Mouse (Mus musculus) stomach, embryonic 16.5 days (tissue): ENCODE data around the gene Ighmbp2. TPM values are rescaled to one million over a fixed set of nuclear protein-coding genes. Genes with fewer than 3 reads are reported as not detected.

Experiments
- ATAC-seq: fragments of 200-750 bp; cut with Nextera tagmentation; 2 replicates; pipeline ENCODE4 v1.8.0; 2017; ENCODE audit warnings: moderate number of reproducible peaks, moderate TSS enrichment; ENCODE audit not compliant: insufficient read depth, low FRiP score
- H3K27ac ChIP-seq: fragments of 300-500 bp; sonication (generic); 2 replicates; pipeline ENCODE4 v1.5.1; 2014; ENCODE audit warnings: low read length
- H3K27me3 ChIP-seq: fragments of 300-500 bp; sonication (generic); 2 replicates; pipeline ENCODE4 v1.6.1; 2014; ENCODE audit warnings: low read length, control low read depth, mixed read lengths; ENCODE audit not compliant: control insufficient read depth, insufficient read depth
- H3K36me3 ChIP-seq: fragments of 300-500 bp; sonication (generic); 2 replicates; pipeline ENCODE4 v1.6.1; 2014; ENCODE audit warnings: low read length; ENCODE audit not compliant: control insufficient read depth, insufficient read depth
- H3K4me1 ChIP-seq: fragments of 300-500 bp; sonication (generic); 2 replicates; pipeline ENCODE4 v1.6.1; 2014; ENCODE audit warnings: low read length, control low read depth, mixed read lengths; ENCODE audit not compliant: control insufficient read depth, insufficient read depth
- H3K4me2 ChIP-seq: fragments of 300-500 bp; sonication (generic); 2 replicates; pipeline ENCODE4 v1.6.1; 2014; ENCODE audit warnings: low read depth, low read length, mixed read lengths
- H3K4me3 ChIP-seq: fragments of 300-500 bp; sonication (generic); replicated peaks from 2 replicates; pipeline ENCODE4 v1.5.1; 2014; ENCODE audit warnings: mild to moderate bottlenecking, low read length
- H3K9ac ChIP-seq: fragments of 300-500 bp; sonication (generic); 2 replicates; pipeline ENCODE4 v1.6.1; 2014; ENCODE audit warnings: low read length
- H3K9me3 ChIP-seq: fragments of 300-500 bp; sonication (generic); replicated peaks from 2 replicates; pipeline ENCODE4 v1.6.1; 2016; ENCODE audit warnings: low read length, control low read depth; ENCODE audit not compliant: control insufficient read depth
- WGBS: fragments of 180-500 bp; shearing (Covaris S2); extraction: QIAGEN DNeasy Blood & Tissue Kit; methylation state at CpG from one replicate; pipeline ENCODE4 v1.1.7; 2014; 5-methylcytosine and 5-hydroxymethylcytosine counted together
- polyA plus RNA-seq: library from polyadenylated mRNA; unstranded; fragments of >200 nt; fragmentation: Nextera tagmentation; extraction: Ambion mirVana; gene quantifications from 2 replicates; pipeline ENCODE4 v1.2.1, GENCODE M21; 2015

The Ighmbp2 gene
- polyA plus RNA-seq, result 8.2 and 8.9 TPM in 2 replicates

GRCm38 (mm10) chr19:3282572-3283467 is at the start of gene Ighmbp2, which contains the start of gene Mrpl21:
Gene Ighmbp2 (minus strand): TSS chr19:3283017.
Gene Mrpl21 (plus strand): TSS chr19:3282901.
- H3K36me3 ChIP-seq, result no peaks in the 10 kb centered on the region
- peak within 1 kb of the TSS; percentile 88 for H3K9ac ChIP-seq
- peak within 1 kb of the TSS; percentile 79 for H3K4me2 ChIP-seq
- H3K9me3 ChIP-seq, result no peaks in the 10 kb centered on the region
- under 1% methylated on average over 49 of the region's 49 CpGs for WGBS
- peak; percentile 94 for ATAC-seq
- peak within 1 kb of the TSS; percentile 95 for H3K4me3 ChIP-seq
- peaks cover 14% of the 10 kb centered on the region for H3K4me1 ChIP-seq
- peak within 1 kb of the TSS; percentile 56 for H3K27ac ChIP-seq
- H3K27me3 ChIP-seq, result no peaks in the 10 kb centered on the region

- H3K4me2 ChIP-seq, result peak overlapping the region; percentile 99; the same call in 1 of the 2 replicates
- no peak overlapping the region for H3K4me3 ChIP-seq
- peak overlapping the region; percentile 7; the same call in 1 of the 2 replicates for H3K9ac ChIP-seq
- no peaks in the 10 kb centered on the region for H3K27me3 ChIP-seq
- no peak overlapping the region for H3K27ac ChIP-seq
- H3K9me3 ChIP-seq, result no peaks in the 10 kb centered on the region
- no peaks in the 10 kb centered on the region for H3K36me3 ChIP-seq
- 73% methylated on average over 12 of the region's 12 CpGs for WGBS
- ATAC-seq, result no peak
- H3K4me1 ChIP-seq, result peaks cover 20% of the 10 kb centered on the region
Observed at GRCm38 (mm10) chr19:3326479-3327047, 43.7 kb upstream of the Ighmbp2 start.

- H3K9ac ChIP-seq, result peak overlapping the region; percentile 77
- H3K4me2 ChIP-seq, result peak overlapping the region; percentile 99
- no peaks in the 10 kb centered on the region for H3K36me3 ChIP-seq
- no peaks in the 10 kb centered on the region for H3K27me3 ChIP-seq
- WGBS, result 25% methylated on average over 15 of the region's 15 CpGs
- H3K27ac ChIP-seq, result peak overlapping the region; percentile 94
- H3K9me3 ChIP-seq, result no peaks in the 10 kb centered on the region
- H3K4me3 ChIP-seq, result peak overlapping the region; percentile 74
- ATAC-seq, result no peak
- peaks cover 22% of the 10 kb centered on the region for H3K4me1 ChIP-seq
Observed at GRCm38 (mm10) chr19:3325771-3326478, 43.1 kb upstream of the Ighmbp2 start.

- Histone ChIP-seq H3K4me1 (peaks cover 22% of the 10 kb centered on the region), H3K4me2 (peak overlapping the region; percentile 99), H3K9ac (peak overlapping the region; percentile 77), H3K4me3 (peak overlapping the region; percentile 74), H3K27me3 (no peaks in the 10 kb centered on the region), H3K27ac (peak overlapping the region; percentile 94), H3K9me3 (no peaks in the 10 kb centered on the region), H3K36me3 (no peaks in the 10 kb centered on the region)
- peak; percentile 81 for ATAC-seq
- WGBS, result under 1% methylated on average over 59 of the region's 59 CpGs
Observed at GRCm38 (mm10) chr19:3324931-3325711, 42.3 kb upstream of the Ighmbp2 start.

- Histone ChIP-seq H3K27me3 (no peaks in the 10 kb centered on the region), H3K36me3 (no peaks in the 10 kb centered on the region), H3K27ac (peak overlapping the region; percentile 94), H3K4me1 (peaks cover 22% of the 10 kb centered on the region), H3K4me2 (peak overlapping the region; percentile 99), H3K4me3 (peak overlapping the region; percentile 74), H3K9ac (peak overlapping the region; percentile 77), H3K9me3 (no peaks in the 10 kb centered on the region)
- no peak for ATAC-seq
- WGBS, result 3% methylated on average over 17 of the region's 17 CpGs
Observed at GRCm38 (mm10) chr19:3324271-3324811, 41.5 kb upstream of the Ighmbp2 start.

- ATAC-seq, result no peak
- WGBS, result under 1% methylated on average over 34 of the region's 34 CpGs
- H3K4me1 ChIP-seq, result peaks cover 22% of the 10 kb centered on the region
- no peaks in the 10 kb centered on the region for H3K27me3 ChIP-seq
- H3K36me3 ChIP-seq, result no peaks in the 10 kb centered on the region
- no peaks in the 10 kb centered on the region for H3K9me3 ChIP-seq
- peak overlapping the region; percentile 74 for H3K4me3 ChIP-seq
- H3K27ac ChIP-seq, result peak overlapping the region; percentile 94
- H3K4me2 ChIP-seq, result peak overlapping the region; percentile 99
- H3K9ac ChIP-seq, result peak overlapping the region; percentile 77
Observed at GRCm38 (mm10) chr19:3323753-3324270, 41.0 kb upstream of the Ighmbp2 start.

GRCm38 (mm10) chr19:3323201-3323621 is 40.4 kb upstream of the Ighmbp2 start:
- Histone ChIP-seq H3K9ac (peak overlapping the region; percentile 77), H3K9me3 (no peaks in the 10 kb centered on the region), H3K36me3 (no peaks in the 10 kb centered on the region), H3K27ac (peak overlapping the region; percentile 94; the same call in 1 of the 2 replicates), H3K4me2 (peak overlapping the region; percentile 99), H3K27me3 (no peaks in the 10 kb centered on the region), H3K4me3 (peak overlapping the region; percentile 74), H3K4me1 (peaks cover 22% of the 10 kb centered on the region)
- WGBS, result 1% methylated on average over 47 of the region's 47 CpGs
- peak; percentile 86 for ATAC-seq
